Mouse (Mus musculus) thymus, postnatal 14 days (tissue): Measurements from ENCODE around the gene C1rl.
"Not testable (repeated sequence)": the region's sequence is repeated elsewhere in the genome, so short reads cannot be mapped to it uniquely, and the experiment has no call there.

Experiments
- DNase-seq: peaks from one replicate; pipeline ENCODE4 v3.0.0; 2021

Gene C1rl

GRCm38 (mm10) chr6:124506991-124507390 lies 14.1 kb downstream of the C1rl start:
- no peak for DNase-seq

- DNase-seq = no peak
Observed at GRCm38 (mm10) chr6:124508292-124508691, 15.4 kb downstream of the C1rl start.

DNA sequence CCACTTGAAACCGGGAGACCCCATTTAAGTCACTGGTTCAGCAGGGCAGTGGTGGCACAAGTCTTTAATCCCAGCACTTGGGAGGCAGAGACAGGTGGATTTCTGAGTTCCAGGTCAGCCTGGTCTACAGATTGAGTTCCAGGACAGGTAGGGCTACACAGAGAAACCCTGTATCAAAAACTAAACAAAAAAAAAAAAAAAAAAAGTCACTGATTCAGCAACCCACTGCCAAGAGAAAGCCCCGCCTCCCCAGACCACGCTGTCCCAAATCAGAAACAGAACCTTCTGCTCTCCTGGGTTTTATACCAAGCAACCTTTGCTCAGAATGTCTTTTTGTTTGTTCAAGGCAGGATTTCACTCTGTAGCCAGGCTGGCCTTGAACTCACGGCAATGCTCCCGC lies 16.3 kb downstream of the C1rl start:
- DNase-seq = not testable (repeated sequence)

DNA sequence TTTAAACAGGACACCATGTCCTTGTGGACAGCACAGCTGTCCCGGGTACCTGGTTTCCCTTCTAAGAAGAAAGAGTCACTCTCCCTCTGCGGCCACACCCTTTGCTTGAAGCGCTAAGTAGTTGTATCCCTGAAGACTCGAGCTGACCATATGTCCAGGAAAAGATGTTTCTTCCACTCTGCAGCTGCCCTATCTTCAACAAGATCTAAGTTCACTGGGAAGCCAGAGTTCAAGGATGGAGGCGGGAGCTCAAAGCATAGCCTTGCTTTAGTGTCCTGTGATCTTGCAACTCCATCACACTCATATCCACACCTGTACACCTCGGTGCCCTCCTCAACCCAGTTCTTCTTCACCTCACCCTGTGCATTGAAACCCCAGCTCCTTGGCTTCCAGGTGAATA lies 19.0 kb downstream of the C1rl start:
- DNase-seq = no peak

- DNase-seq = peak; percentile 35
Observed at GRCm38 (mm10) chr6:124512355-124512836, 19.5 kb downstream of the C1rl start, which contains the start of gene C1ra. C1ra (plus strand) TSS chr6:124512405.

GRCm38 (mm10) chr6:124517733-124518132 lies 24.8 kb downstream of the C1rl start:
- DNase-seq = not testable (repeated sequence)

DNA sequence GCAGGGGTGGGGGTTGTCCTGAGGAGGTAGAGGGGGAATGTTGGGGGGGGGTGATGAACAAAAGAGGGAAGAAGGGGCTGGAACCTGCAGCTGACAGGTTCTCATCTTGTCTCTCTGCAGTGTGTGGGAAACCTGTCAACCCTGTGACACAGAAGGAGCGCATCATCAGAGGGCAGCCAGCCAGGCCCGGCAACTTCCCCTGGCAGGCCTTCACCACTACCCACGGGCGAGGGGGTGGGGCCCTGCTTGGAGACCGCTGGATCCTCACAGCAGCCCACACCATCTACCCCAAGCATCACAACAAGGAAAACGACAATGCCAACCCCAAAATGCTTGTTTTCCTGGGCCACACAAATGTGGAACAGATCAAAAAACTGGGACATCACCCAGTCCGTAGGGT lies 29.2 kb downstream of the C1rl start:
- not testable (repeated sequence) for DNase-seq

DNA sequence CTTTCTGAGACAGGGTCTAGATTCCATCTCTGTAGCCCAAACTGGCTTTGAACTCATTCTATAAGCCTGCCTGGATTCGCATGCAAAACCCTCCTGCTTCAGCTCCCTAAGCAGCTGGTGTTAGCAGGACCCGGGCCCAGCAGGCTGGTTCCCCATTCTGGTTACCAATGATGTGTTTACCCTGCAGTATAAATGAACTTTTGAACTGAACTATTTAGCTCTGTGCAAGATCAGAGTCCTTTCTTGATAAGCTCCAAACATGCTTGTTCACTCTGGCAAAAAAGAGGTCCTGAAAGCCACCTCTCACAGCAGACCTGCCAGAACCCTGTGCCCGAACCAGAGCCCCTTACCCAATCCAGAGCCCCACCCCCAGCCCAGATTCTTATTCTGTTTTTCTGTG lies 35.0 kb downstream of the C1rl start:
- DNase-seq = no peak

DNA sequence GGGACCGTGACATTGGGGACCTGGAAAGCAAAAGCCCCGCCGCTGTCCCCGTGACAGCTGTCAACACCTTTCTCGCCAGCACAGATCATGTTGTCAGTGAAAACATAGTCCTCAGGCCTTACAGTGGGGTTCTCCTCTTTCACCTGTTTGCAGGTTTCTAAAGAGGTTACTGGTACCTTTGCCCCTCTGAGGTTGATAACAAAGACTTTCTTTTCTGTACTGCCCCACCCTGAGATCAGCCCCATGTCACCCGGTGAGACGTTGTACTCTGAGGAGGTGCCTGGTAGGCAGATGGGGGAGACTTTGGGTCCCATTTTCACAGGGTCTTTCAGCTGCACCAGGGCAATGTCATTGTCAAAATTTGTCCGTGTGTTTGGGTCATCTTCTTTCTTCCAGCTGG lies 38.2 kb downstream of the C1rl start:
- no peak for DNase-seq

DNA sequence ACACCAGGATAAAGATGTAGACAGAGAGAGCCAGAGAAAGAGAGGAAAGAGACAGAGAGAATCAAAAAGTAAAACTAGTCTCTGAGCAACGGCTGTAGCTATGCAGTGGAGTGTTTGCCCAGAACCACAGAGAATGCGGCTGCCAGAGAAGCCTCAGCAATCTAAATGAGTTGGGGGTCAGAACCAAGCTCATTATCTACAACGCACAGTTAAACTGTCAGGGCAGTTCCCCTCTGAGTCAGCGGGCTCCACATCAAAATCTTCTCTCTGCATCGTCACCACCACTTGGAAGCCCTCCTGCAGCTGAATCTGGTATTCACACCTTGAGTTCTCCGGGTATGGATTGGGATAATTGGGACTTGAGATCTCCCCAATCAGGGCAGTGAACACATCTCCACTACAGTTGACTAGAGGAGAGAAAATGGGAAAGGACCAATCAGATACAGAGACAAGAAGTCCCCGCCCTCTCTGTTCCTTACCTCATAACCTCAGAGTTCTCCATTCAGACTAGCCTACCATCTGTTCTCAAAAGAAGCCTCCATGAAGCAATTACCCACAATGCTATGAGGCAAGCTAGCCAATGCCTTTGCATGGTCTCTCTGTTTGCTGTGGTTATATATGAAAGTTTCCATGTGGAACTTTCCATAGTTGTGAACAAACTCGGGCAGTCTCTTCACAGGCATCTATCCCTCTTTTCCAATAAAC lies 43.4 kb downstream of the C1rl start:
- DNase-seq = not testable (repeated sequence)

DNA sequence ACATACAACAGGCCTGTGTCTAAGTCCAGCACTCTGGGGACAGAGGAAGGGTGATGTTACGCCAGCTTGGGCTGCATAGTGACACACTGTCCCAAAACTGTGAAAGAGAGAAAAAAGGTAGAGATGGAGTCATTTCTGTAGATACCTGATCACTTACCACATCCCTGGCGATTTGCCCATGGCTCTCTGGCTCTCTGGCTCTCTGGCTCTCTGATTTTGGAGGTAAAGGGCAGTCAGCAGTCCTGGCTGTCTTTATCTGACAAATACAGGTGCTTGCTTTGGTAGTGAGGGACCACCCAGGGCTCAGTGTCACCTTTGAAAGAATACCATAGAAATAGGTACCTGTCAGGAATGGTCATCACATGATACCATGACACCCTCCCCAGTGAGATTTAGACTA lies 48.3 kb downstream of the C1rl start:
- DNase-seq = not testable (repeated sequence)

DNA sequence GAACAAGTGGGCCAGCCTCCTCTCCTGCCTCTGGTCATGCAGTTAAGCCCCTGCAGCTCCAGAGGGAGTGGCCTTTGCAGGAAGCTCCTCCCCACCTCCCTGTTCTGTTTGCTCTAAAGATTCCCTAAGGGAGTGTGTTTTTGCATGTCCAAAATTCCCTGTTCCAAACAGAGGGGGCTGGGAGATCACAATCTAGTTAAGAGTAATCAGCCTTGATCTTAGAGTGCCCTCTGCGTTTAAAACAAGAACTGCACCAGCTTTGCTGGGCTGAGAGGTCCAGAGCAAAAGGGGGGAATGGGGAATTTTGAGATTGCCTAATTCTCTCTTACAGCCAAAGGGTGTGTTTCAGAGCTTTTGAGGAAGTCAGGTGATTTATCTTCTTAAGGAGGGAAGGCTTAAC lies 49.4 kb downstream of the C1rl start, which contains the start of gene C1s1:
Gene C1s1 (minus strand): TSS at position 76 of the 400 bp plus-strand sequence.
- peak; percentile 5 for DNase-seq

- no peak for DNase-seq
Observed at GRCm38 (mm10) chr6:124544466-124544865, 51.6 kb downstream of the C1rl start.

DNA sequence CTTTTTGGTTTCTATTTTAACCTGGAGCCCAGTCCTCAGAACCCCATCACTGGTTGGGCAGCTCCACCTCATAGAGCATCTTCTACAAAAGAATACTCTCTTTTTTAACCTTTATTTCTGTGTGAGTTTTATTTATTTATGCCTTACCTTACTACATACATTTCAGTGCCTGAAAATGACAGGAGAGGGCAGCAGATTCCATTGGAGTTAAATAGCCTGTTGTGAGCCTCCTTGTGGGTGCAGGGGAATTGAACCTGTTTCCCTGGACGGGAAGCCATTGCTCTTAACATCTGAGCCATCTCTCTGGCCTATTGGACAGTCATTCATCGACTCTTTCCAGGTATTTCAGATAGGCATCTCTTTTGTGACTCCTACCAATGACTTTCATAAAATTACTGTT lies 52.5 kb downstream of the C1rl start:
- no peak for DNase-seq

DNA sequence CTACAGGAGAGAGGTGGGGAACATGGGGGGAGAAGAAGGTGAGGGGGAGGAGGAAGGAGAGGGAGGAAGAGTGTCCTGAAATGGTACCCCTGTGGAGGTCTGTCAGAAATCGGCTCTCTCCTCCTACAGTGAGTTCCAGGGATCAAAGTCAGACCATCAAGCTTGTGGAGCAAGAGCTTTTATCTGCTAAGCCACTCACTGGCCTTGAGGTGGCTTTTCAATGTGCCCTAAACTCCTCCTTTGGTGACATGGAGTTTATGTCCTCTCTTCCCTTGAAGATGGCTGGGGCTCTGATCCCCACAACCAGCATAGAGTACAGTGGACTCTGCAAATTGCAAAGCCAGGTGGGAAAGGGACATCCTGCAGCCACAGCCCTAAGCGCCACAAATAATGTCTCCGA lies 55.1 kb downstream of the C1rl start:
- not testable (repeated sequence) for DNase-seq

DNA sequence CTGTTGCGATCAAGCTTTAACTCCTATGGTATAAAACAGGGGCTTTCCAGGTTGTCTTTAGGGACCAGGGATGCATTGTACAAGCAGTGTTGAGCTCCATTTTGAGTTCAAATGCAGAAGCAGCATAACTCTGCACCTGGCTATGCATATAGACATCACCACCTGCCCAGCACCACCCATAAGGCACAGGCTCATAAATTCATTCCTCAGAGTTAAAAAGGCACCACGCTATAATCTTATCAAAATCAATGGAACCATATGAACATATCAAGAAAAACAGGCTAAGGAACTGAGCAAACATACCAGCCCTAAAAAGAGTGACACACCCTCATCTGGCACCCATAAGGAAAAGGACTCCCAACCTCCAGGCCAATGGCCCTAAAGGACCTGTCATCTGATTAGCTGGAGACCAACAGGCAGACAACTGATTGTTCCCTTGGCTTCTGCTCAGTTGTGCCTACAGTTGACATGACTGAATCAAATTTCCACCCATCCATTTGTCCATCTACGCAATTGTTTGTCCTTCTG lies 56.2 kb downstream of the C1rl start:
- DNase-seq = no peak

DNA sequence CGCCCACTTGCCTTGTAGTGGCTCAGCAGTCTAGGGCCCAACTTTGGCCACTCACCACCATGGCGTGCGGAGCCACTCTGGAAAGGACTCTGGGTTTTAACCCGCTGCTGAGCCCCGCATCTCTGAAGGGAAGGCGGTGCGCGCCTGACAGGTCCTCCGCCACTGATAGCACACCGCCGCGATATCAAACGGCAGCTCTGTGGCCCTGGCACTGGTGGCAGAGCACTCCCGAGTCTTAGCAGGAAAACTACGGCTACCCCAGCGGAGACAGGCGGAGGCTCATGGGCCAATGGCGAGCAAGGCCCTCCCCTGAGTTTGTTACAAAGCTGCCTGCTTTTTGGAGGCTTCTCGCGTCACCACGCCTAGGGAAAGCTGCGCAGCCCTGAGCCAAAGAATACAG lies 59.9 kb downstream of the C1rl start:
- no peak for DNase-seq

DNA sequence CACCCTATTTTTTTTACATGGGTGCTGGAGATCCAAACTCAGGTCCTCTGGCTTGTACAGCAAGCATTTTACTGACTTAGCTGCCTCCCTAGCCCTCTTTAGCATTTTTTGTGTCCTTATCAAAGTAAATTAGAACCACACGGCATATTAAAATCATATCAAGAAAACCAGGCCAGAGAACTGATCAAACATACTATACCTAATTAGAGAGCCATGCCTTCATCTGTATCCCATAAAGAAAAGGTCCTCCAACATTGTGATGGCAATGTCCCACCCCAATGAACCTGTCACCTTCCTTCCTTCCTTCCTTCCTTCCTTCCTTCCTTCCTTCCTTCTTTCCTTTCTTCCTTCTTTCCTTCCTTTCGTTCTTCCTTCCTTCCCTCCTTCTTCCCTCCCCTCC lies 63.0 kb downstream of the C1rl start:
- DNase-seq = not testable (repeated sequence)
